Mouse (Mus musculus) left cerebral cortex, adult 2 months (tissue): ENCODE measurements at regions not wholly inside any gene's neighbourhood (a gene's known extent, or its start where the extent isn't known, plus 50 kb on each side); places are given as distances from the start of the nearest gene placed in this dataset.

ENCODE experiments used
- DNase-seq, 2 experiments: peaks; one replicate each; pipeline ENCODE4 v3.0.0; 2021 to 2022; ENCODE audit warnings: low spot score in 2 of 2, mixed read lengths in 1 of 2; ENCODE audit errors: extremely low spot score in 1 of 2
- H3K27ac ChIP-seq: fragments of 200-600 bp; 2 replicates; pipeline ENCODE4 v1.8.1; 2022
- H3K4me3 ChIP-seq: fragments of 200-600 bp; 2 replicates; pipeline ENCODE4 v1.8.1; 2022
- CTCF ChIP-seq: fragments of 200-600 bp; IDR thresholded peaks from 2 replicates; pipeline ENCODE4 v1.8.1; 2022; ENCODE audit warnings: antibody characterized with exemption, mild to moderate bottlenecking, moderate library complexity
- intact Hi-C: fragments of 180-260 bp; cut with DNase I; formaldehyde crosslinking; loops from one replicate; pipeline ENCODE4 v1.15.1; 2025

GRCm38 (mm10) chr10:37338073-37338912 is 199.6 kb upstream of the Marcks start:
- no peak for DNase-seq
- TF ChIP-seq CTCF, result no peak
- intact Hi-C loops, result no loop called here
- no peak overlapping the region for H3K4me3 ChIP-seq
- H3K27ac ChIP-seq, result no peak overlapping the region

GRCm38 (mm10) chr10:37337172-37337620 is 198.5 kb upstream of the Marcks start:
- no peak for TF ChIP-seq CTCF
- DNase-seq, result no peak
- H3K27ac ChIP-seq, result no peak overlapping the region
- H3K4me3 ChIP-seq, result no peak overlapping the region
- intact Hi-C loops, result no loop called here

GRCm38 (mm10) chr10:37335148-37335547 is 196.4 kb upstream of the Marcks start:
- Histone ChIP-seq H3K27ac (no peak overlapping the region), H3K4me3 (no peak overlapping the region)
- intact Hi-C loops, result no loop called here
- no peak for DNase-seq
- no peak for TF ChIP-seq CTCF

- no peak for TF ChIP-seq CTCF
- no peak for DNase-seq
- intact Hi-C loops, result no loop called here
- Histone ChIP-seq H3K27ac (no peak overlapping the region), H3K4me3 (no peak overlapping the region)
These were observed 187.4 kb upstream of the Marcks start for GRCm38 (mm10) chr10:37326168-37326534.

GRCm38 (mm10) chr10:37325514-37326167 is 186.9 kb upstream of the Marcks start:
- no peak overlapping the region for H3K4me3 ChIP-seq
- DNase-seq, result no peak
- H3K27ac ChIP-seq, result no peak overlapping the region
- no peak for TF ChIP-seq CTCF
- intact Hi-C loops, result no loop called here

- no peak for DNase-seq
- intact Hi-C loops, result no loop called here
These were observed 185.0 kb upstream of the Marcks start for GRCm38 (mm10) chr10:37323689-37324088.

GRCm38 (mm10) chr10:37322809-37323208 is 184.1 kb upstream of the Marcks start:
- TF ChIP-seq CTCF, result no peak
- intact Hi-C loops, result no loop called here
- Histone ChIP-seq H3K27ac (no peak overlapping the region), H3K4me3 (no peak overlapping the region)
- no peak for DNase-seq

More at GRCm38 (mm10) chr10:37323689-37324088, 185.0 kb upstream of the Marcks start:
- Histone ChIP-seq H3K27ac (no peak overlapping the region), H3K4me3 (no peak overlapping the region)
- TF ChIP-seq CTCF, result no peak

- no peak overlapping the region for H3K4me3 ChIP-seq
- DNase-seq, result no peak
These were observed 183.6 kb upstream of the Marcks start for GRCm38 (mm10) chr10:37322310-37322709.

GRCm38 (mm10) chr10:37321171-37321570 is 182.5 kb upstream of the Marcks start:
- no peak overlapping the region for H3K27ac ChIP-seq
- H3K4me3 ChIP-seq, result no peak overlapping the region
- no peak for TF ChIP-seq CTCF
- intact Hi-C loops, result no loop called here
- DNase-seq, result no peak

More at GRCm38 (mm10) chr10:37322310-37322709, 183.6 kb upstream of the Marcks start:
- no peak for TF ChIP-seq CTCF
- intact Hi-C loops, result no loop called here
- no peak overlapping the region for H3K27ac ChIP-seq

GRCm38 (mm10) chr10:37319746-37320430 is 181.2 kb upstream of the Marcks start:
- H3K4me3 ChIP-seq, result no peak overlapping the region
- H3K27ac ChIP-seq, result no peak overlapping the region
- no peak for TF ChIP-seq CTCF
- no peak for DNase-seq
- intact Hi-C loops, result no loop called here

GRCm38 (mm10) chr10:37316701-37317100 is 178.0 kb upstream of the Marcks start:
- intact Hi-C loops, result no loop called here
- Histone ChIP-seq H3K27ac (no peak overlapping the region), H3K4me3 (no peak overlapping the region)
- DNase-seq, result no peak
- no peak for TF ChIP-seq CTCF

- no peak for DNase-seq
- TF ChIP-seq CTCF, result no peak
- Histone ChIP-seq H3K27ac (no peak overlapping the region), H3K4me3 (no peak overlapping the region)
- intact Hi-C loops, result no loop called here
These were observed 177.1 kb upstream of the Marcks start for GRCm38 (mm10) chr10:37315804-37316203.
